Mouse (Mus musculus) monocyte, adult 2 months (primary cell): ENCODE data around the gene Fancg.

Experiments
- DNase-seq, 2 experiments: peaks; one replicate each; pipeline ENCODE4 v3.0.0; 2022; ENCODE audit warnings: low spot score in 2 of 2, low read depth in 1 of 2

Fancg gene

DNA sequence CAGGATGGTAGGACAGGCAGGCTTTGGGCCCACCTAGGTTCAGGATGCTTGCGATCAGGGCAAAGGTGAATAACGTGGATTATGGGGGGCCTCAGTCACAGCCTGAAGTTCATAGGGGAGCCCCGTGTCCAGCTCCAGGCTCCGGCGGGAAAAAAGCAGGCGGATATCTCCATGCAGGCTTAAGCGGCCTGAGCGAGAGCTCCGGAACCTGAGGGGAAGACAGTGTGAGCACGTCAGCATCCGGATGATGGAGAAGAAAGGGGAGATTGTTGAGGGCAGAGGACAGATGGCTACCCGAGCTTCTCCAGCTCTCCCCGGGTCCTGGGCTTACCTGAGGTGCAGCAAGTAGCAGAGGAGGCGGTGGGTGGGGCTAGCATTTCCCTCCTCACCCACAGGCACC is 23.2 kb upstream of the Fancg start:
- no peak for DNase-seq

DNA sequence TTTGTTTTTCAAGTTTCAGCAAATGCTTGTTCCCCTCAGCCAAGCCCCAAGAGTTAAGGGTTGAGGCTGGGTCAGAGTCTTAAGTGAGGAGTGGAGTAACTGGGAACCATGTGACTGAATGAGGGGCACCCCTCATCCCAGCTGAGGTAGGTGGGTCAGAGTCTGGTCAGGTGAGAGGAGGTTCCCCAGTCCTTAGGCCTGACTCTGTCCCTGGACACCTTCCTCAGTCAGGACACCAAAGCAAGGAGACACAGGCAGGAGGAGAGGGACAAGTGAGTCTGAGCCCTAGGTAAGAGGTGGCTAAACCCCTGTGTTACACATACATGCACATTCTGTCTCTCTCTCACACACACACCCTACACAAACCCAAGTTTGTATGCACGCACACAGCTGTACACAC is 22.2 kb upstream of the Fancg start:
- no peak for DNase-seq

DNA sequence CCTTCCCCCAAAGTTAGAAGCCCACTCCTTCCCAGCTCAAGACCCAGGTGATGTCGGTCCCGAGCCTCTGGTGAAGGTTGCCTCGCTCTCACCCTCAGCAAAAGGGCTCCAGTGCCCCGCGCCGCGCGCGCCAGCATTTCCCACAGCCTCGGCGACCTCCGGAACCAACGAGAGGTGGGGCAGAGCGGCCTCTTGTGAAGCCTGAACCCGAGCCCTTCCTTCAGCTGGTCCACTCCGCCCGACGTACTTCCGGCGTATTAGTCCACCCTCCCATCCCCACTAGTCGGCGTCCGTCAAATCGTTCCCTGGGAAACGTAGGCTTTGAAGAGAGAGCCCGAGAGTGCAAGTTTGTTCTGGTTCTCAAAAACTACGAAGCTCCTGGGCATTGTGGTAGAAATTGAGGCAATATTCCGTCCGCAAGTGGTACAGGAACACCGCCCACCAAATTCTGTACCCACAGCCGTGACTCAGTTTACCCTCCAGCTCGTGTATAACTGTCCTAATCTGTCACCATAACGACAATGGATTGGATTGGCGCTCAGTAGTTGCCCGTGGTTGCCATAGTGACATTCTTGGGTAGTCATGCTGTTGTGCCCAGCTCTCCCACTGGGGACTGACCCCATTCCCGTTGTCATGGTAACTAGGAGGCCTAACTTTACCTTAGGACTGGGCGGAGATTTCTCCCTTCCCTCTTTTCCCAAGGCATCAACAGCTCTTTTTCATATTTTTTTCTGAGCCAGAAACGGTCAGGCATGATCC is 21.1 kb upstream of the Fancg start, which contains the start of gene Stoml2:
TSS of gene Stoml2 (minus strand) at position 474 of the 759 bp plus-strand sequence.
- DNase-seq = peak; percentile 70

- DNase-seq = no peak
These were observed 20.5 kb upstream of the Fancg start for GRCm38 (mm10) chr4:43030780-43031230.

GRCm38 (mm10) chr4:43030352-43030751 is 20.0 kb upstream of the Fancg start:
- DNase-seq = no peak

DNA sequence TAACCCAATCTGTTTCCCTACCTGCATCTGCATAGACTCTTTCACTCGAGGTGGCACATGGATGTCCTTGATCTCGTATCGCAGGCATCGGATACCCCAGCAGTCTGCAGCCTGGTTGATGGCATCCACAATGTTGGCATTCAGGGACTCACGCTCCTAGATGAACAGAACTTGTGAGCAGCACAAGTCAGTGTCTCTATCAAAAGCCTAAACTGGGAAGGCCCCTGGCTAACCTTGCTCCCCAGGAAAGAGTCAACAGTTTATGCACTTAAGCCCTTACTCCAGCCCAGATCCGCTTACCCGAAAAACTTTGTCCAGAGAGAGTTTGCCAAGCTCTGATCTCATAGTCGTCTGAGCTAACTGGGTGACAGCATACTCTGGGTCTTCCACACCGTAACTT is 19.4 kb upstream of the Fancg start:
- no peak for DNase-seq

DNA sequence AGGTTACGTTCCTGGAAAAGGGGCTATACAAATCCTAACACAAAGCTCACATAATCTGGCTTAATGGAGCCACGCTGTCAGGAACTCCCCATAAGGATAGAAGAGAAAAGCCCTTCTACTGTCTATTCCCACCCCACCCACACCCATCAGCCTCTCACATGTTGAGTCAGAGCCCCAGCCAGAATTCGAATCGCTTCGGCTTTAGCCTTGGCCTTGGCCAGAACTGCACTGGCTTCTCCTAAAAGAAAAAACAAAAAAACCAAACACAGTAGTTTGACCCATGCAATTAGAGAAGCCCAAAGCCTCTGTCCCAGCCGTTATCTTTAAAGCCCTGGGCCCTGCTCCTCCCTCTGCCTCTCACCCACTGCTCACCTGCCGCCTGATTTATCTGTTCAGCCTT is 18.8 kb upstream of the Fancg start:
- no peak for DNase-seq

DNA sequence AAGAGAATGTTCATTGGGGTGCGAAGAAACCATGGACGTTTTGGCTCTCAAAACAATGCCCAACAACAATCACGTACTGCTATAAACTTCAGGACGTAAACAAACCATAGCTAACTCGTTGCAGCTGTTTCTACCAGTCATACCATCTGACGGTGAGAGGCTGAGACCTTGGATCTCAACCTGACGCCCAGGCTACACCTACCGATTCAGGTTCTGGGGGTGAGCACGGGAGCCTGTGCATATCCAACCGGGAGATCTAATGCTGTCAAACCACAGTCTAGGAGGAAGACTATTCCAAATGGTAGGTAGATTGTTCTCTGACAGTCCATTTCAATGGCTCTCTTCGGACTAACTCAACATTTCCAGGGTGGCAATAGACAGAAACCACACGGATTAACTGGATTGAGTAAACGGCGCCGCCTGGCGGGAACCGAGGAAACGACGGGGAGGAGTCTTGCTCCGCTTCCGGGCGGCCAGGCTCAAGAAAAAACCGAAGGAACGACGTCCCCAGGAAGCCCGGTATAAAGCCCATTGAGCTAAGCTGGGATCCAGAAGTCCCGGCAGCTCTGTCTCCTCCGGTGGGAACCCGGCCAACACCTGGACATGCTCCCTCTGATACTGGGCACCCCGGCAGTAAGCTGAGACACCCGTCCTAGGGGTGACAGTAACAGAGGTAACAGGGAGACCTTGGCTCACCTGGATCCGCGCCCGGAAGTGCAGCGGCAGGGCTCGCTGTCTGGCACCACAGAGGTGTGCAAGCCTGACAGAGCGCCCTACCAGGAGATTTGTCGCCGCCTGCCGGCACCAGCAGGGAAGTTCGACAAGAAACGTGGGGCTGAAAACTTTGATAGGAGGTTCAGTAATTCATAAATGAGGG is 15.0 kb upstream of the Fancg start, which contains the start of gene Pigo:
TSS of gene Pigo (minus strand) at position 736 of the 877 bp plus-strand sequence.
- peak; percentile 80 to 86 for DNase-seq

DNA sequence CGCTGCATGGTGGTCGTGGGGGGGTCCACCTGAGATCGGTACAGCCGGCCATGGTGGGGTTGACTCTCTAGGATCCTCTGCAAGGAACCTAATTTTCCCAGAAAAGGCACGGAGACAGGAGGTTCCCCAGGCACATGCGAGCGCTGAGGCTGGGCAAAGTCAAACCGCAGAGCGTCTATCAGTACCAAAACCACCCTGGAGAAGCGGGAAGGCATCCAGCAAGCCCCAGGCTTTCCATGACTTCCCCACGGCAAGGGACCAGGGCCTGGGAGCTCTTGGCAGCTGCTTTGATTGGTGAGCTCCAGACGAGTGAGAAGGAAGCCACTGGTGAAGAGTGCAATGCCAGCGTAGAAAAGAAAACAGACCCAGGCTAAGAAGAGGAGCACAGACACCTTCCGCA is 14.4 kb upstream of the Fancg start:
- no peak for DNase-seq

DNA sequence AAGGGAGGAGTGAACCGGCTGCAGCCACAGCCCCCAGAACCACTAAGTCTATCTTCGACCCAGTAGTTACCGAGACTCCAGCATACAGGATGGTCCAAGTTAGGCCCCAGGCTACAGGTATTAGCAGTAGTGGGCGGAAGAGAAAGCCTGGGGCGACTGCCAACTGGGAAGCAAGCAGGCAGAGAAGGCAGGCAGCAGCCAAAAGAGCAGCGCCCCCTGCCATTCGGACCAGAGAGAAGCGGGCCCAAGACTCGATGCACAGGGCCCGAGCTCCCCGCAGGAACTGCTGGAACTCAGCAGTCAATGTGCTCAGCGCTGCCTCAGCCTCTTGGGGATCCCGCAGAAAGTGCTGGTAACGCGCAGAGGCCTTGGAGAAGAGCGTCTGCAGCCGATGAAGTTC is 11.0 kb upstream of the Fancg start:
- DNase-seq = no peak

GRCm38 (mm10) chr4:43020876-43021275 is 10.6 kb upstream of the Fancg start:
- DNase-seq = no peak

DNA sequence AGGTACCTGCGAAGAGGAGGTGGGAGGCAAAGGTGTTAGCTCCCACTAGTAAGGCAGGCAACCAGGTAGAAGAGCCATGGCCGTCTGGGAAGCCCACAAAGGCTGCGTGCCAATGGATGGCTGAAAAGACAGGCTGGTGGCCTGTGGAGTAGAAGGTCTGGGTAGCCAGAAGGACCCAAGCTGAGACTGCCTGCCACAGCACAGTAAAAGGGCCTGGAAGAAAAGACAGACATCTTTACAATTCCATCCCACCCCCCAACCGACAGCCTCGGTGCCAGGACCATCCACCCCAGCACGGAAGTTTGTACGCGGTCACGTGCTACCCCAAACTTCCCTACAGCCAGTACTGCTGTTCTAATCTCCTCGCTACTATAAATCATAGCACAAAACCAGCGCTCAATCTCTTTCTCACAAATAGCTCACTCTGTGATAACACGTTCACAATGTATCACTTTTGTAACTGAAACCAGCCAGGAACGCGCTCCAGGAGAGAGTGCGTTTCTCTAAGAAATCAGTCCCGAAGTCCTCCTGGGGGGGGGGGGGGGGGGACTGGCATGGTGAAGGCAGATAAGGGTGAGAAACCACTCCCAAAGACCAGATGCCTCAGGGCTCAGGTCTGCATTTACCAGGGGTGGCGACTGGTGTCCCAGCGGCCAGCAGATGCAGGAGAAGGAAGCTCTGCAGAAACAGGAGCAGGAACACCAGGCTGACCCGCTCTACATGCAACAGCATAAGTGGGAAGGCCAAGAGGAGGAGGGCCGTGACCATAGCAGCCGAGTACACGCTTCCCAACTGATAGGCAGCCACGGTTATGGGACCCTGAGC is 9.5 kb upstream of the Fancg start:
- no peak for DNase-seq

DNA sequence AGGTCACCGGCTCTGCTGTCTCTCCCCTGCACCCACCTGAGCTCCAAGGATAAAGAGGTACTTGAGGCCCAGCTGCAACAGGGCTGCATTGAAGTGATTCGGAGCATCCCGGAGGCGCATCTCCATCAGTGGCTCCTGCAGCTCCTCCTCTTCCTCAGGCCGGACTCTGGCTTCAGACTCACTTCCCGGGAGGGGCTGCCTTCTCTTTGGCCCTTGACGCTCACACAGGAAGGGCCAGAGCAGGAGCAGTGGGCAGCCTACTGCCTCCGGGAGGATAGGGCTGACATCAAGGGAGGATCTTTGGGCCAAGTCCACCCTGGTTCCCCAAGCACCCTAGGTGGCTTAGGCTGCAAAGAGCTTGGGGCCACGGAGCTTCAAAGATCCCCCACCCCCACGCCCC is 8.9 kb upstream of the Fancg start:
- no peak for DNase-seq

DNA sequence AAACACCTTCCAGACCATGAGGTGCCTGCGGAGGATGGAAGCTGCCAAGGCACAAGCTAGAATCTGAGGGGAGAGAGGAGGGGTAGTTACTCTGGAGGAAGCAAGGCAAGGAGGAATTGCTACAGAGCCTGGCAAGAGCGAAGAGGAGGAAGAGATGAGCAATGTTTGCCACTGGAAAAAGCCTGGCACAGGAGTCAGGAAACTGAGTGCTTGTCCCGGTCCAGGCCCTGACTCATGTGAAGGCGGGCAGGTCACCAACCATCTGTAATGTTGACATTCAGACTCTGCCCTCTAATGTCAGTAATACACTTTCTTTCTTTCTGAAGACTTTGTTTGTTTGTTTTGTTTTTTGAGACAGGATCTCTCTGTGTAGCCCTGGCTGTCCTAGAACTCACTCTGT is 7.8 kb upstream of the Fancg start:
- DNase-seq = no peak

DNA sequence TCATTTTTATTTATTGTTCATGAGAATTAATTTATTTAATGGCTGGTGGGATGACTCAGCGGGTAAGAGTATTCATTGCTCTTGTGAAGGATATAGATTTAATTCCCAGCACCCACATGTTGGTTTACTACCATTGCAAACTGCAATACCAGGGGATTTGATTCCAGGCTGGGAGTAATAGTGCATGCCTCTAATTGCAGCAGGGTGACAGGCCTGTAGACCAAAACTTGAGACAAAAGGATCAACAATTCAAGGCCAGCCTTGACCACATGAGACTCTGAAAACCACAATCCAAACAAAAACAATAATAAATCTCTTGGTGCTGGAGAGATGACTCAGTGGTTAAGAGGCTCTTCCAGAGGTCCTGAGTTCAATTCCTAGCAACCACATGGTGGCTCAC is 1.8 kb upstream of the Fancg start:
- DNase-seq = no peak

DNA sequence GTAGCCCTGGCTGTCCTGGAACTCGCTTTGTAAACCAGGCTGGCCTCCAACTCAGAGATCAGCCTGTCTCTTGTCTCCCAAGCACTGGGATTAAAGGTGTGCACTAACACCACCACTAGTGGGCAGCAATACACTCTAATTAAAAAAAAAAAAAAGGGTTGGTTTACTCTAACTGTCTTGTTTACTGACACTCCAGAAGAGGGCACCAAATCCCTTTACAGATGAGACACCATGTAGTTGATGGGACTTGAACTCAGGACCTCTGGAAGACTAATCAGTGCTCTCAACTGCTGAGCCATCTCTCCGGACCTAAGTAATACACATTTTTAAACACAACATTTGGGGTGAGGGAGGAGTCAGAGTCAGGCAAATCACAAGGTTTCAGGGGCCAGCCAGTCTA is 4.5 kb downstream of the Fancg start:
- DNase-seq = no peak

DNA sequence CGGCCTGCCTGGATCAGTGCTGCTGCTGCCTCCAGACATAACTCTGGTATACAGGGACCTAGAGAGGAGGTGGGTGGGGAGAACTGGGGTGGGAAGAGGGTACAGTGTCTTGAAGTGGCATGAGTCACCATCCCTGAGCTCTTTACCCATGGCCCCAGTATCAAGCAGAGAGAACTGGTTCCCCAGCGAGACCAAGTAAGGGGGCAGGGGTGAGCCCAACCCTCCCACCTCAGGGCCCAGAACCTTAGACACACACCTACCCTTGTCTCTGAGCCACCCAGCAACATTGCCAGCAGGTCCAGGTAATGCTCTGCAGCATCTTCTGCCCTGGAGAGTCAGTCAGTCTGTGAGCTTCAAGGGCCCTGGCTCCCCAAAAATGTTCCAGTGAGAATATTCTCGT is 5.4 kb downstream of the Fancg start:
- no peak for DNase-seq

DNA sequence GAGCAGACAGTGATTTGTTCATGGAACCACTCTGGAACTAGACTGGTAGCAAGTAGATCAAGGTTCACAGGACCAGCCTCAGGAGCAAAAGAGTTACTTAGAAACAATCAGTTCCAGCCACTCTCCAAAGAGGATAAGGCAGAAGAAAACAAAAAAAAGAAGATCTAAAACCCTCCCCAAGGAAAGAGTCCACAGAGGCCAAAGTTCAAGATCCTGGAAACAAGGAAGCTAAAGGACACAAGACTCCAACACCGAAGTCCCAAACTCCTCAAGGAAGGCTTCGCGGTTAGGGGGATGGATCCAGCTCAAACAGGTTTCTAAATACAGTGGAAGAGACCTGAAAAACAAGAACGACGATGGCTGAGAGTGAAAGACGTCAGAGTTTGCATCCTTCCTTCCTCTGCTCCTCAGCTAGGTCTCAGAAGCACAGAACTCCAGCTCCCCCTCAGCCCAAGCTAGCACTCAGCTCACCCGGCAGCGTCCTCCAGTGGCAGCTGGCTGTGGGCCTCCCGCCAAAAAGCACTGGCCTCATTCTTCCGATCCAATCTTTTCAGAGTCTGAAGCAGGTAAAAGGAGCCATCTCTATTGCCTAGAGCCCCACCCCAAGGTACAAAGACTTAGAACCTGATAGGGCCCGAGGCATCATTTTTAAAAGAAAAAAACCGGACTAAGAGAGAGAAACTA is 7.4 kb downstream of the Fancg start:
- DNase-seq = no peak

DNA sequence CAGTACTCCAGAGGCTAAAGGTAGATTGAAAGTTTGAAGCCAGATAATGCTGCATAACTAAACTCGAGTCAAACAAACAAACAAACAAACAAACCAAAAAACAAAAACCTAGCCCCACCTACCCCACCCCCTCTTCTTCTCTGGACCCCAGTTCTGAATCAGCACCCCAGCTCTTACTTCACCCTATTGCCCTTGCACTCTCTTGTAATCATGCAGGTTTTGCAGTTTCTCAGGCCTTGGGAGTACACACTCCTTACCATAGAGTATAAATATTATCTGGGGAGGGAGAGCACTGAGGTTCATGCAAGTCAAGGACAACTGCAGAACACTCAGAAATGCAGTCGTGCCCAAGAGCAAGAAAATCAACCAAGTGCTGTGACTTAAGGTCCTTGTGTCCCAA is 9.0 kb downstream of the Fancg start:
- no peak for DNase-seq

GRCm38 (mm10) chr4:43000141-43000986 is 9.9 kb downstream of the Fancg start, which contains the start of gene Vcp:
Gene Vcp, minus strand, starts transcription at chr4:43000507.
- DNase-seq = peak; percentile 98
